In genomic region chr19:26601459-26601858, GRCm38 (mm10) we compare ENCODE assay signal across 31 mouse cellular contexts. TPM values are rescaled to one million over a fixed set of nuclear protein-coding genes. Genes with fewer than 3 reads are reported as not detected.
DNase-seq lines count a peak whose midpoint lies in the region; ATAC-seq and TF ChIP-seq lines count a peak whose summit lies in the region.
"Had no signal": no experiment of that assay in that cellular context is flagged by ENCODE, and none has a peak within 500 bp of the region (broad histone marks: within the 10 kb centered on the region; RNA-seq: fewer than 3 reads in every experiment).

No protein-coding gene starts in this region.

- H3K9ac ChIP-seq in forebrain, postnatal 0 days: no peak overlapping the region
- H3K9ac ChIP-seq in forebrain, embryonic 16.5 days (replicated peaks; ENCODE audit: low read depth, low read length): no peak overlapping the region
- H3K9ac ChIP-seq: forebrain, embryonic 12.5 days; heart, embryonic 13.5 days; intestine, embryonic 15.5 days; liver, embryonic 14.5 days; midbrain, embryonic 13.5 days had no signal

- H3K4me3 ChIP-seq in forebrain, postnatal 0 days (ENCODE audit: low read depth, low read length): no peak overlapping the region
- no peak overlapping the region for H3K4me3 ChIP-seq in forebrain, embryonic 16.5 days (replicated peaks; ENCODE audit: low read length)
- H3K4me3 ChIP-seq: erythroblast, embryonic 14.5 days; forebrain, embryonic 12.5 days; gastrocnemius, adult 2 months; heart, adult 2 months; heart, embryonic 13.5 days; intestine, embryonic 15.5 days; layer of hippocampus, adult 2 months; midbrain, embryonic 13.5 days had no signal

- no peaks in the 10 kb centered on the region for H3K9me3 ChIP-seq in forebrain, postnatal 0 days (ENCODE audit: low read length)
- H3K9me3 ChIP-seq in forebrain, embryonic 16.5 days (ENCODE audit: control insufficient read depth, low read length): no peaks in the 10 kb centered on the region
- H3K9me3 ChIP-seq: forebrain, embryonic 12.5 days; heart, embryonic 13.5 days; intestine, embryonic 15.5 days; midbrain, embryonic 13.5 days had no signal

- H3K27ac ChIP-seq in forebrain, postnatal 0 days (ENCODE audit: low read depth, low read length): no peak overlapping the region
- H3K27ac ChIP-seq in forebrain, embryonic 16.5 days (ENCODE audit: low read length): no peak overlapping the region
- H3K27ac ChIP-seq: forebrain, embryonic 12.5 days; gastrocnemius, adult 2 months; heart, adult 2 months; heart, embryonic 13.5 days; intestine, embryonic 15.5 days; layer of hippocampus, adult 2 months; liver, embryonic 14.5 days; macrophage; midbrain, embryonic 13.5 days had no signal

- H3K36me3 ChIP-seq in forebrain, postnatal 0 days (ENCODE audit: insufficient read depth): no peaks in the 10 kb centered on the region
- no peaks in the 10 kb centered on the region for H3K36me3 ChIP-seq in forebrain, embryonic 16.5 days (ENCODE audit: control insufficient read depth, insufficient read depth)
- H3K36me3 ChIP-seq: forebrain, embryonic 12.5 days; heart, embryonic 13.5 days; intestine, embryonic 15.5 days; midbrain, embryonic 13.5 days had no signal

- no peaks in the 10 kb centered on the region for H3K27me3 ChIP-seq in forebrain, postnatal 0 days (ENCODE audit: insufficient read depth, low read length)
- H3K27me3 ChIP-seq in forebrain, embryonic 16.5 days (replicated peaks; ENCODE audit: control insufficient read depth, insufficient read depth, low read length): no peaks in the 10 kb centered on the region
- H3K27me3 ChIP-seq: intestine, embryonic 15.5 days had no signal

- no peak for TF ChIP-seq CTCF in forebrain, postnatal 0 days (IDR thresholded peaks at IDR 0.05; ENCODE audit: low read depth)

- peak; percentile 7 for DNase-seq in forebrain, postnatal 0 days
- DNase-seq in right cerebral cortex, adult 18-20 months: peak; percentile 53
- no peak for DNase-seq in right cerebral cortex, postnatal 10 days (ENCODE audit: low spot score in 2 of 2)
- peak; percentile 23 for DNase-seq in T-cell, adult 2 months (ENCODE audit: low spot score)
- DNase-seq in MN1 (ENCODE audit: low spot score): no peak
- DNase-seq: adrenal gland, adult 2 months; B cell, adult 2 months; cerebellum, adult 11-12 months; cerebellum, postnatal 14 days; gastrocnemius, adult 2 months; gastrocnemius, postnatal 36 days; heart, adult 2 months; heart, postnatal 14 days; kidney, adult 2 months; kidney, postnatal 36 days; liver; lung, adult 2 months; lung, postnatal 10 days; right cerebral cortex, postnatal 4 days had no signal

- 61% methylated on average over 4 of the region's 4 CpGs for WGBS in forebrain, postnatal 0 days
- WGBS in forebrain, embryonic 16.5 days: 60% methylated on average over 4 of the region's 4 CpGs

- no peak for ATAC-seq in forebrain, postnatal 0 days
- ATAC-seq in forebrain, embryonic 16.5 days: no peak
- ATAC-seq in erythroid progenitor cell, adult 5-6 weeks (replicated peaks; ENCODE audit: low FRiP score, poor library complexity, severe bottlenecking): no peak
- ATAC-seq: activated CD4-positive, CD25-positive, alpha-beta regulatory T cell, adult 4 months; hindbrain, embryonic 16.5 days; intestine, embryonic 15.5 days; midbrain, embryonic 13.5 days had no signal

- H3K4me1 ChIP-seq in forebrain, postnatal 0 days (ENCODE audit: insufficient read depth): no peaks in the 10 kb centered on the region; the same call in 1 of the 2 replicates
- H3K4me1 ChIP-seq in forebrain, embryonic 16.5 days (replicated peaks; ENCODE audit: control insufficient read depth, insufficient read depth, low read length): peaks cover 9% of the 10 kb centered on the region
- H3K4me1 ChIP-seq: intestine, embryonic 15.5 days had no signal

- H3K4me2 ChIP-seq in forebrain, postnatal 0 days (ENCODE audit: low read depth): no peak overlapping the region
- H3K4me2 ChIP-seq in forebrain, embryonic 16.5 days (ENCODE audit: low read length): no peak overlapping the region
- H3K4me2 ChIP-seq: forebrain, embryonic 12.5 days; heart, embryonic 13.5 days; intestine, embryonic 15.5 days; midbrain, embryonic 13.5 days had no signal

RNA-seq across cellular contexts. Expression of gene Smarca2, which starts 3.4 kb away (rescaled TPM):
- 162 and 192 TPM in 2 replicates for total RNA-seq in forebrain, postnatal 0 days (2014; rRNA removed)
- 66.6 and 135 TPM in 2 replicates for polyA plus RNA-seq in forebrain, postnatal 0 days (2015; fragmentation: Nextera tagmentation; extraction: Ambion mirVana)
- 144 and 157 TPM in 2 replicates for polyA plus RNA-seq in forebrain, embryonic 16.5 days (2015; fragmentation: Nextera tagmentation; extraction: Ambion mirVana)
- total RNA-seq in erythroid progenitor cell, adult 5-6 weeks (2015; ENCODE audit: low replicate concordance): 9.4 and 41.5 TPM in 2 replicates
- 10.7 and 12.0 TPM in 2 replicates for total RNA-seq in erythroid progenitor cell, adult 5-6 weeks (2017; ENCODE audit: low replicate concordance)

Comparison
In these comparisons a context has a peak if more than half of its experiments do, and no peak if none do; other contexts are left out.
1. DNase-seq: peak in forebrain, postnatal 0 days (single experiment), right cerebral cortex, adult 18-20 months (single experiment) and T-cell, adult 2 months (single experiment); none in right cerebral cortex, postnatal 10 days (0 of 2) and MN1 (single experiment).